Mouse (Mus musculus): ENCODE measurements around the gene AL732309.1. TPM values are rescaled to one million over a fixed set of nuclear protein-coding genes. Genes with fewer than 3 reads are reported as not detected.

AL732309.1 gene
- total RNA-seq, 4 experiments from 2014 or later, result 1.8 to 2.4 (median 2.1) TPM

- no peak for DNase-seq (ENCODE audit: low spot score)
Measured at GRCm38 (mm10) chr2:25240310-25240709, 6.4 kb downstream of the AL732309.1 start.

- no peak for DNase-seq (ENCODE audit: low spot score)
Measured at GRCm38 (mm10) chr2:25239766-25240165, 6.9 kb downstream of the AL732309.1 start.

GRCm38 (mm10) chr2:25238106-25238505, 8.6 kb downstream of the AL732309.1 start:
- DNase-seq (ENCODE audit: low spot score), result no peak

GRCm38 (mm10) chr2:25237522-25237921, 9.1 kb downstream of the AL732309.1 start:
- no peak for DNase-seq (ENCODE audit: low spot score)

GRCm38 (mm10) chr2:25236614-25237013, 10.0 kb downstream of the AL732309.1 start, which contains the start of gene Rnf224:
TSS of gene Rnf224 (minus strand) at chr2:25236787.
- no peak for DNase-seq (ENCODE audit: low spot score)

- no peak for DNase-seq (ENCODE audit: low spot score)
Measured at GRCm38 (mm10) chr2:25234551-25235220, 12.0 kb downstream of the AL732309.1 start.

GRCm38 (mm10) chr2:25234050-25234449, 12.6 kb downstream of the AL732309.1 start, which contains the start of gene Slc34a3:
TSS of gene Slc34a3 (minus strand) at chr2:25234364.
- DNase-seq (ENCODE audit: low spot score), result no peak

GRCm38 (mm10) chr2:25233421-25233820, 13.2 kb downstream of the AL732309.1 start:
- no peak for DNase-seq (ENCODE audit: low spot score)

- no peak for DNase-seq (ENCODE audit: low spot score)
Measured at GRCm38 (mm10) chr2:25231038-25231437, 15.6 kb downstream of the AL732309.1 start.

GRCm38 (mm10) chr2:25230581-25230980, 16.1 kb downstream of the AL732309.1 start:
- no peak for DNase-seq (ENCODE audit: low spot score)

- DNase-seq (ENCODE audit: low spot score), result no peak
Measured at GRCm38 (mm10) chr2:25229582-25229981, 17.1 kb downstream of the AL732309.1 start.

GRCm38 (mm10) chr2:25228995-25229530, 17.6 kb downstream of the AL732309.1 start:
- DNase-seq (ENCODE audit: low spot score), result no peak

GRCm38 (mm10) chr2:25228431-25228889, 18.2 kb downstream of the AL732309.1 start:
- peak; percentile 89 for DNase-seq (ENCODE audit: low spot score)

- no peak for DNase-seq (ENCODE audit: low spot score)
Measured at GRCm38 (mm10) chr2:25227406-25227805, 19.3 kb downstream of the AL732309.1 start.

GRCm38 (mm10) chr2:25226864-25227263, 19.8 kb downstream of the AL732309.1 start:
- no peak for DNase-seq (ENCODE audit: low spot score)

GRCm38 (mm10) chr2:25225811-25226379, 20.8 kb downstream of the AL732309.1 start:
- no peak for DNase-seq (ENCODE audit: low spot score)

GRCm38 (mm10) chr2:25224766-25225752, 21.6 kb downstream of the AL732309.1 start:
- DNase-seq (ENCODE audit: low spot score), result peak; percentile 99

GRCm38 (mm10) chr2:25224492-25224765, 22.2 kb downstream of the AL732309.1 start, which contains the start of gene Tubb4b:
TSS of gene Tubb4b (minus strand) at chr2:25224702.
- no peak for DNase-seq (ENCODE audit: low spot score)

GRCm38 (mm10) chr2:25223681-25224491, 22.8 kb downstream of the AL732309.1 start:
- peak; percentile 80 for DNase-seq (ENCODE audit: low spot score)

- no peak for DNase-seq (ENCODE audit: low spot score)
Measured at GRCm38 (mm10) chr2:25221331-25221772, 25.3 kb downstream of the AL732309.1 start.

- no peak for DNase-seq (ENCODE audit: low spot score)
Measured at GRCm38 (mm10) chr2:25218445-25218844, 28.2 kb downstream of the AL732309.1 start, which contains the start of gene Fam166a. TSS of gene Fam166a (plus strand) at chr2:25218745.

All from heart, adult 8-10 months (tissue).